8 mouse cellular contexts compared by ENCODE assay signal in genomic region chr17:6778771-6779509, GRCm38 (mm10). TPM values are rescaled to one million over a fixed set of nuclear protein-coding genes. Genes with fewer than 3 reads are reported as not detected.
DNase-seq lines count a peak whose midpoint lies in the region; ATAC-seq and TF ChIP-seq lines count a peak whose summit lies in the region.

No protein-coding gene starts in this region.

- peak overlapping the region; percentile 67 for H3K4me3 ChIP-seq in forebrain, embryonic 14.5 days (ENCODE audit: low read depth, low read length)
- H3K4me3 ChIP-seq in hindbrain, embryonic 13.5 days: peak overlapping the region; percentile 38
- peak overlapping the region; percentile 17 for H3K4me3 ChIP-seq in midbrain, postnatal 0 days (ENCODE audit: low read depth, low read length)
- H3K4me3 ChIP-seq in thymus, adult 2 months (ENCODE audit: control insufficient read depth, insufficient read depth, low read length): peak overlapping the region; percentile 72

- TF ChIP-seq CTCF in midbrain, postnatal 0 days (IDR thresholded peaks at IDR 0.05): no peak
- no peak for TF ChIP-seq CTCF in thymus, adult 2 months (IDR thresholded peaks at IDR 0.05; ENCODE audit: borderline replicate concordance, control insufficient read depth, extremely low read depth, insufficient read depth, low read length, poor library complexity)

- H3K9me3 ChIP-seq in forebrain, embryonic 14.5 days (replicated peaks; ENCODE audit: control insufficient read depth, low read length): no peaks in the 10 kb centered on the region
- H3K9me3 ChIP-seq in hindbrain, embryonic 13.5 days: no peaks in the 10 kb centered on the region
- H3K9me3 ChIP-seq in midbrain, postnatal 0 days (ENCODE audit: low read length): no peaks in the 10 kb centered on the region

- ATAC-seq in forebrain, embryonic 14.5 days: 0 out of 2 replicates have a peak, but pooled peaks have one; percentile 35
- 0 out of 2 replicates have a peak, but pooled peaks have one; percentile 13 for ATAC-seq in hindbrain, embryonic 13.5 days (ENCODE audit: low FRiP score)
- no peak for ATAC-seq in midbrain, postnatal 0 days (ENCODE audit: low FRiP score)

- peak overlapping the region; percentile 49 for H3K9ac ChIP-seq in forebrain, embryonic 14.5 days (ENCODE audit: low read length)
- H3K9ac ChIP-seq in hindbrain, embryonic 13.5 days: peak overlapping the region; percentile 65
- no peak overlapping the region for H3K9ac ChIP-seq in midbrain, postnatal 0 days (replicated peaks; ENCODE audit: low read length, poor library complexity, severe bottlenecking)

- H3K27me3 ChIP-seq in forebrain, embryonic 14.5 days (replicated peaks; ENCODE audit: control insufficient read depth, insufficient read depth, low read length): no peaks in the 10 kb centered on the region
- peaks cover 57% of the 10 kb centered on the region for H3K27me3 ChIP-seq in hindbrain, embryonic 13.5 days
- peaks cover 9% of the 10 kb centered on the region; the same call in 1 of the 2 replicates for H3K27me3 ChIP-seq in midbrain, postnatal 0 days (ENCODE audit: insufficient read depth, low read length)
- no peaks in the 10 kb centered on the region for H3K27me3 ChIP-seq in thymus, adult 2 months (ENCODE audit: control insufficient read depth, insufficient read depth, low read length)

- H3K4me1 ChIP-seq in forebrain, embryonic 14.5 days (ENCODE audit: control insufficient read depth, insufficient read depth, low read length): peaks cover 12% of the 10 kb centered on the region
- peaks cover 38% of the 10 kb centered on the region for H3K4me1 ChIP-seq in hindbrain, embryonic 13.5 days (replicated peaks)
- H3K4me1 ChIP-seq in midbrain, postnatal 0 days (ENCODE audit: insufficient read depth, low read length): peaks cover 6% of the 10 kb centered on the region; the same call in 1 of the 2 replicates
- H3K4me1 ChIP-seq in thymus, adult 2 months (replicated peaks; ENCODE audit: control insufficient read depth, insufficient read depth, low read length): peaks cover 49% of the 10 kb centered on the region

- TF ChIP-seq POLR2A in thymus, adult 2 months (IDR thresholded peaks at IDR 0.05; ENCODE audit: control insufficient read depth, extremely low read depth, insufficient read depth, low read length, poor library complexity): no peak

- H3K27ac ChIP-seq in forebrain, embryonic 14.5 days (ENCODE audit: low read depth, low read length): peak overlapping the region; percentile 33; the same call in 1 of the 2 replicates
- peak overlapping the region; percentile 45 for H3K27ac ChIP-seq in hindbrain, embryonic 13.5 days
- H3K27ac ChIP-seq in midbrain, postnatal 0 days (ENCODE audit: low read depth, low read length): no peak overlapping the region
- peak overlapping the region; percentile 96 for H3K27ac ChIP-seq in thymus, adult 2 months (ENCODE audit: control insufficient read depth, insufficient read depth, low read length)

- WGBS in forebrain, embryonic 14.5 days: 7% methylated on average over 23 of the region's 23 CpGs
- 5% methylated on average over 23 of the region's 23 CpGs for WGBS in hindbrain, embryonic 13.5 days
- 5% methylated on average over 23 of the region's 23 CpGs for WGBS in midbrain, postnatal 0 days
- 12% methylated on average over 23 of the region's 23 CpGs for WGBS in thymus, adult 2 months

- intact Hi-C loops in left cerebral cortex, postnatal 36 days (cut with DNase I): loop anchor here (5.0 kb wide), 1 partner anchor 108 kb away; no protein-coding TSS in a partner anchor

- peak; percentile 20 to 21 for DNase-seq in left cerebral cortex, postnatal 36 days (ENCODE audit: low spot score in 2 of 2)
- no peak for DNase-seq in left cerebral cortex, adult 11 months (ENCODE audit: low spot score)
- peak; percentile 45 for DNase-seq in adrenal gland, postnatal 25 days
- DNase-seq in forebrain, embryonic 14.5 days (ENCODE audit: low spot score): peak; percentile 66
- DNase-seq in liver: peak; percentile 50
- DNase-seq in midbrain, postnatal 0 days (ENCODE audit: low spot score): peak; percentile 46
- peak; percentile 55 for DNase-seq in thymus, adult 2 months

- H3K4me2 ChIP-seq in forebrain, embryonic 14.5 days (ENCODE audit: low read length): peak overlapping the region; percentile 95
- H3K4me2 ChIP-seq in hindbrain, embryonic 13.5 days: peak overlapping the region; percentile 95
- peak overlapping the region; percentile 49 for H3K4me2 ChIP-seq in midbrain, postnatal 0 days (ENCODE audit: low read depth, low read length, poor library complexity, severe bottlenecking)

- H3K36me3 ChIP-seq in forebrain, embryonic 14.5 days (ENCODE audit: control insufficient read depth, insufficient read depth, low read length): no peaks in the 10 kb centered on the region
- no peaks in the 10 kb centered on the region for H3K36me3 ChIP-seq in hindbrain, embryonic 13.5 days
- no peaks in the 10 kb centered on the region for H3K36me3 ChIP-seq in midbrain, postnatal 0 days (ENCODE audit: insufficient read depth, low read length)
- peaks cover 14% of the 10 kb centered on the region; the same call in 1 of the 2 replicates for H3K36me3 ChIP-seq in thymus, adult 2 months (ENCODE audit: control insufficient read depth, insufficient read depth, low read length)

RNA-seq across cellular contexts. Expression of gene Ezr, which starts 3.6 kb away (rescaled TPM):
- total RNA-seq in left cerebral cortex, postnatal 36 days (2021): 10 to 100 TPM; 51.1 to 51.8 TPM
- total RNA-seq in adrenal gland, postnatal 25 days (2021): 17.9 and 29.0 TPM in 2 replicates
- 94.0 and 101 TPM in 2 replicates for polyA plus RNA-seq in forebrain, embryonic 14.5 days (2014; fragmentation: Nextera tagmentation; extraction: Ambion mirVana)
- 53.9 and 94.4 TPM in 2 replicates for polyA plus RNA-seq in hindbrain, embryonic 13.5 days (2015; fragmentation: Nextera tagmentation; extraction: Ambion mirVana)
- 19.5 and 33.8 TPM in 2 replicates for total RNA-seq in midbrain, postnatal 0 days (2014; rRNA removed)
- polyA plus RNA-seq in midbrain, postnatal 0 days (2015; fragmentation: Nextera tagmentation; extraction: Ambion mirVana): 27.3 and 28.5 TPM in 2 replicates
- polyA plus RNA-seq in thymus, adult 2 months (2012; rRNA removed): 149 and 189 TPM in 2 replicates

Comparison
In these comparisons a context has a peak if more than half of its experiments do, and no peak if none do; other contexts are left out.
1. H3K4me3 ChIP-seq: peak in every context shown above with its lines; median percentile 72 in thymus, adult 2 months; 67 in forebrain, embryonic 14.5 days; 38 in hindbrain, embryonic 13.5 days; 17 in midbrain, postnatal 0 days.